Mouse (Mus musculus): ENCODE measurements at regions not wholly inside any gene's neighbourhood (a gene's known extent, or its start where the extent isn't known, plus 50 kb on each side); places are given as distances from the start of the nearest gene placed in this dataset.

DNA sequence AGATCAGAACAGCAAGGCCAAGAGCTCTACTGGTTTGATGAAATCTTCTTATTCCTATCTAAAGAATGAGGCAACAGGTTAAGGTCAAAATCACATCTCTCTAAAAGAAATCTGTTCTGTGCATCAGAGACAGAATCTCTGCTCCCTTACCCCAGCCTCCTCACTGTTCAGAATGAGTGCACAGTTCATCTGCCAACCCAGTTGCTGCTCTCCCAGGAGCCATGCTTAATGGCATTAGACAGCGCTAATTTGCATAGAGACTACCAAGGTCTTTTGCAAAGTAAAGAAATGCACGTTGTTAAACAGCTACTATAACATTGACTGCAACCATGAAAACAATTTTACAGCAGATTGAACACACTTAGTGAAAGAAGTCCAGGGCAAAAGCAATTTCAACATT is 296.3 kb upstream of the B3gat1 start:
- TF ChIP-seq POLR2A (IDR thresholded peaks at IDR 0.05; ENCODE audit: borderline replicate concordance, insufficient read depth, low read length) (no peak), CTCF (IDR thresholded peaks at IDR 0.05; ENCODE audit: borderline replicate concordance, insufficient read depth, low read depth, low read length) (no peak)
